Mouse (Mus musculus): ENCODE data around the gene Phactr3.

- no peak for TF ChIP-seq POLR2A (IDR thresholded peaks at IDR 0.05; ENCODE audit: borderline replicate concordance, control insufficient read depth, low read depth, low read length)
- TF ChIP-seq CTCF (IDR thresholded peaks at IDR 0.05; ENCODE audit: control insufficient read depth, insufficient read depth, low read length), result no peak
Observed at GRCm38 (mm10) chr2:178141489-178141922, 22.7 kb downstream of the Phactr3 start.
